Mouse (Mus musculus) E14TG2a.4 (cell line): ENCODE data around the gene Mier1.

Source experiments
- CTCF ChIP-seq: conservative IDR thresholded peaks from 2 replicates; pipeline ENCODE4 v1.5.1; 2014; ENCODE audit warnings: low read length
- NANOG ChIP-seq: IDR thresholded peaks from 2 replicates; pipeline ENCODE4 v1.6.1; 2014; ENCODE audit warnings: borderline replicate concordance, low read length, mixed read lengths

GRCm38 (mm10) chr4:103119229-103120027, 5.2 kb downstream of the Mier1 start:
- no peak for TF ChIP-seq CTCF
- TF ChIP-seq NANOG = no peak
